Mouse (Mus musculus) cerebellum, adult (tissue): ENCODE measurements around the gene Ralgps1.

Experiments
- ATAC-seq: cut with Nextera tagmentation; 2 replicates; pipeline ENCODE4 v1.9.2; 2017; ENCODE audit warnings: mild to moderate bottlenecking, moderate library complexity, mixed read lengths; ENCODE audit not compliant: insufficient number of reproducible peaks, low FRiP score, low TSS enrichment

Ralgps1 gene

GRCm38 (mm10) chr2:33288837-33289236 lies 82.4 kb downstream of the Ralgps1 start:
- ATAC-seq: peak; percentile 59

GRCm38 (mm10) chr2:33283674-33284073 lies 87.6 kb downstream of the Ralgps1 start:
- ATAC-seq: no peak

GRCm38 (mm10) chr2:33282877-33283276 lies 88.4 kb downstream of the Ralgps1 start:
- ATAC-seq: peak; percentile 85

GRCm38 (mm10) chr2:33281807-33282206 lies 89.5 kb downstream of the Ralgps1 start:
- ATAC-seq: no peak

- ATAC-seq: no peak
These were observed 90.8 kb downstream of the Ralgps1 start for GRCm38 (mm10) chr2:33280525-33280924.

- no peak for ATAC-seq
These were observed 91.5 kb downstream of the Ralgps1 start for GRCm38 (mm10) chr2:33279758-33280157.

GRCm38 (mm10) chr2:33274719-33275490 lies 96.4 kb downstream of the Ralgps1 start:
- peak; percentile 54; the same call in 1 of the 2 replicates for ATAC-seq

GRCm38 (mm10) chr2:33272665-33273439 lies 98.4 kb downstream of the Ralgps1 start:
- no peak for ATAC-seq

- no peak for ATAC-seq
These were observed 99.8 kb downstream of the Ralgps1 start for GRCm38 (mm10) chr2:33271511-33271910.

GRCm38 (mm10) chr2:33270569-33270968 lies 100.7 kb downstream of the Ralgps1 start:
- ATAC-seq: no peak

GRCm38 (mm10) chr2:33269132-33269493 lies 102.2 kb downstream of the Ralgps1 start:
- peak; percentile 34; the same call in 1 of the 2 replicates for ATAC-seq

GRCm38 (mm10) chr2:33268384-33269131 lies 102.7 kb downstream of the Ralgps1 start:
- no peak for ATAC-seq

GRCm38 (mm10) chr2:33267075-33267474 lies 104.2 kb downstream of the Ralgps1 start:
- no peak for ATAC-seq

- ATAC-seq: no peak
These were observed 105.5 kb downstream of the Ralgps1 start for GRCm38 (mm10) chr2:33265793-33266192.

GRCm38 (mm10) chr2:33261475-33261874 lies 109.8 kb downstream of the Ralgps1 start:
- no peak for ATAC-seq

GRCm38 (mm10) chr2:33260772-33261171 lies 110.5 kb downstream of the Ralgps1 start:
- ATAC-seq: no peak

GRCm38 (mm10) chr2:33256769-33257537 lies 114.3 kb downstream of the Ralgps1 start:
- ATAC-seq: peak; percentile 57

GRCm38 (mm10) chr2:33254318-33254985 lies 116.8 kb downstream of the Ralgps1 start:
- ATAC-seq: no peak

- no peak for ATAC-seq
These were observed 117.6 kb downstream of the Ralgps1 start for GRCm38 (mm10) chr2:33253572-33254190.
